Mouse (Mus musculus) embryonic fibroblast, embryonic 13.5 days (primary cell): ENCODE measurements around the gene Tspan9.

Source experiments
- CTCF ChIP-seq: IDR thresholded peaks from 2 replicates; pipeline ENCODE4 v1.5.1; 2011; ENCODE audit warnings: mild to moderate bottlenecking, control low read depth, low read length, moderate library complexity, borderline replicate concordance; ENCODE audit not compliant: insufficient read depth
- POLR2A ChIP-seq: IDR thresholded peaks from 2 replicates; pipeline ENCODE4 v1.6.1; 2011; ENCODE audit warnings: low read depth, mild to moderate bottlenecking, control low read depth, low read length, moderate library complexity

GRCm38 (mm10) chr6:128120806-128121205 is 22.6 kb downstream of the Tspan9 start:
- no peak for TF ChIP-seq CTCF
- no peak for TF ChIP-seq POLR2A
